Mouse (Mus musculus): ENCODE data around the gene Ppp2r2c. TPM values are rescaled to one million over a fixed set of nuclear protein-coding genes. Genes with fewer than 3 reads are reported as not detected.

The Ppp2r2c gene
- polyA plus RNA-seq, 1 experiment from 2014 or later: 61.1 TPM

DNA sequence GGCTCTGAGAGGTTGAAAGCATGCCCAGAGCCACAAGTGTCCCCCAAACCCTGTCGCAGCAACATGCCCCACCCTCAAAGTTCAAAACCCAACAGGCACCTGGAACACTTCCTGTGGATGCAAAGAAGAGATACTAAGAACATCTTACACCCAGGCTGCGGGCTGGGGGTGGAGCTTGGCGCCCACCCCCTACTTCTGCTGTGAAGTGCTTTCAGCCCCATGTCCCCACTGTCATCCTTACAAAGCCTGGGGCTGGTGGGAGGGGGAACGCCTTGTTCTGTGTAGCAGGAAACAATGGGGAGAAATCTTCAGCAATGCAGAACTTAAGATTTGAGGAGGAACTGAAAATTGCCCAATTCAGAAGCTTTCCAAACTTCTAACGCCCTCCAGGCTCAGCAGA, 129.7 kb downstream of the Ppp2r2c start:
- no peaks in the 10 kb centered on the region for H3K4me1 ChIP-seq (ENCODE audit: control insufficient read depth, insufficient read depth, low read length)
- no peak overlapping the region for H3K4me3 ChIP-seq (ENCODE audit: low read depth, low read length)
- H3K4me2 ChIP-seq (ENCODE audit: low read length): no peak overlapping the region
- no peak overlapping the region for H3K27ac ChIP-seq (ENCODE audit: low read length)
- ATAC-seq: no peak
- H3K27me3 ChIP-seq (ENCODE audit: control insufficient read depth, insufficient read depth, low read depth, low read length): no peaks in the 10 kb centered on the region
- no peak overlapping the region for H3K9ac ChIP-seq (ENCODE audit: low read depth, low read length)
- H3K36me3 ChIP-seq (ENCODE audit: control insufficient read depth, insufficient read depth, low read length): no peaks in the 10 kb centered on the region
- WGBS: 49% methylated on average over 5 of the region's 5 CpGs
- H3K9me3 ChIP-seq (replicated peaks; ENCODE audit: control insufficient read depth, low read length, poor library complexity, severe bottlenecking): no peaks in the 10 kb centered on the region

DNA sequence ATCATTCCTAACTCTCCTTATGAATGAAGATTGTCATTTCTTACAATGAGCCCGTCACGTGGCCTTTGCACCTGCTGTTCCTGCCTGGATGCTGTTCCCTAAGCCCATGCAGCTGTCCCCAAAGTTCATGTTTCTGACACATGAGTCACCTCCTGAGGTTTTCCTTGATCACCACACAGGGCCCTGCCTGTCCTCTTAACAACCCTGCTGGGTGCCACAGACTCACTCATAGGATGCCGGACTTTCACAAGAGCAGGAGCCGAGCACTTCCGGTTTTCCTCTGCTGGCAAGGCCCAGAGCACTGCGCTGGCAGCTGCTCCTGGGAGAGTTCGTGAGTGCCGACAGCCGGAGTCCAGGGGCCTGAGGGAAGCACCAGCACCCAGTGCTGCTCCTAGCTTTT, 132.7 kb downstream of the Ppp2r2c start:
- Histone ChIP-seq H3K4me1 (ENCODE audit: control insufficient read depth, insufficient read depth, low read length) (no peaks in the 10 kb centered on the region), H3K9ac (ENCODE audit: low read depth, low read length) (no peak overlapping the region), H3K36me3 (ENCODE audit: control insufficient read depth, insufficient read depth, low read length) (no peaks in the 10 kb centered on the region), H3K27ac (ENCODE audit: low read length) (no peak overlapping the region), H3K27me3 (ENCODE audit: control insufficient read depth, insufficient read depth, low read depth, low read length) (no peaks in the 10 kb centered on the region), H3K9me3 (replicated peaks; ENCODE audit: control insufficient read depth, low read length, poor library complexity, severe bottlenecking) (no peaks in the 10 kb centered on the region), H3K4me2 (ENCODE audit: low read length) (no peak overlapping the region), H3K4me3 (ENCODE audit: low read depth, low read length) (no peak overlapping the region)
- ATAC-seq: no peak
- WGBS: 83% methylated on average over 9 of the region's 9 CpGs

DNA sequence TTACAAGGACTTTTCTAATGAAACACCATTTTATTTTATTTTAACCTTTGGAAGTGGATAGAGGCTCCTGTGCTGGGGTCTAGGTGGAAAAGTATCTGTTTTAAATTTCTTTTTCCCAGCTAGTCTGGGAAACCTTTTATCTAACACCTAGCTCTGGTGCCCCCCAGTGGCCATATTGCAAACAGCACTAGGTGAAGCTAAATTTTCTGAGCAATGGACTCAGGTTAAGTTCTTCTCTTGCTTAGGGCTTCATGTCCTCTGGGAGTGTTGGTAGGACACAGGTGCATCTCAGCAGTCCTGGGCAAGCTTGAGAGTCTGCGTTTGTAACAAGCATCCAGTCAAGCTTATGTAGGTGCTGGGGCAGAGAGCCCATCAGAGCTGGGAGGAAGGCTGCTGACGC, 133.7 kb downstream of the Ppp2r2c start:
- H3K9ac ChIP-seq (ENCODE audit: low read depth, low read length): no peak overlapping the region
- no peaks in the 10 kb centered on the region for H3K9me3 ChIP-seq (replicated peaks; ENCODE audit: control insufficient read depth, low read length, poor library complexity, severe bottlenecking)
- H3K36me3 ChIP-seq (ENCODE audit: control insufficient read depth, insufficient read depth, low read length): no peaks in the 10 kb centered on the region
- H3K4me1 ChIP-seq (ENCODE audit: control insufficient read depth, insufficient read depth, low read length): no peaks in the 10 kb centered on the region
- 51% methylated on average over 2 of the region's 2 CpGs for WGBS
- no peaks in the 10 kb centered on the region for H3K27me3 ChIP-seq (ENCODE audit: control insufficient read depth, insufficient read depth, low read depth, low read length)
- H3K4me2 ChIP-seq (ENCODE audit: low read length): no peak overlapping the region
- no peak overlapping the region for H3K27ac ChIP-seq (ENCODE audit: low read length)
- H3K4me3 ChIP-seq (ENCODE audit: low read depth, low read length): no peak overlapping the region
- no peak for ATAC-seq

Other genes starting within 250 kb of the Ppp2r2c start
- gene D5Ertd579e, start 172.5 kb upstream of the Ppp2r2c start, polyA plus RNA-seq (2015; fragmentation: Nextera tagmentation; extraction: Ambion mirVana): 40.6 and 43.5 TPM in 2 replicates
- gene Bloc1s4, start 119.9 kb upstream of the Ppp2r2c start, polyA plus RNA-seq (2015; fragmentation: Nextera tagmentation; extraction: Ambion mirVana): 29.0 and 29.3 TPM in 2 replicates
- 278 and 289 TPM in 2 replicates for gene Mrfap1, start 71.7 kb upstream of the Ppp2r2c start, polyA plus RNA-seq (2015; fragmentation: Nextera tagmentation; extraction: Ambion mirVana)
- 11.5 and 11.6 TPM in 2 replicates for gene Man2b2, start 37.9 kb upstream of the Ppp2r2c start, polyA plus RNA-seq (2015; fragmentation: Nextera tagmentation; extraction: Ambion mirVana)
- 10.3 and 11.1 TPM in 2 replicates for gene Wfs1, start 120.7 kb downstream of the Ppp2r2c start, polyA plus RNA-seq (2015; fragmentation: Nextera tagmentation; extraction: Ambion mirVana)
- 2.3 and 3.0 TPM in 2 replicates for gene Gm1043, start 216.9 kb downstream of the Ppp2r2c start, polyA plus RNA-seq (2015; fragmentation: Nextera tagmentation; extraction: Ambion mirVana)